Mouse (Mus musculus) neutrophil, adult 5-6 weeks (primary cell): Measurements from ENCODE around the gene Vps45. TPM values are rescaled to one million over a fixed set of nuclear protein-coding genes. Genes with fewer than 3 reads are reported as not detected.

Source experiments
- ATAC-seq: fragments of 151-379, 151-347 bp; 2 replicates; pipeline ENCODE4 v1.8.0; 2017; ENCODE audit warnings: mild to moderate bottlenecking, moderate TSS enrichment; ENCODE audit not compliant: insufficient number of reproducible peaks, poor library complexity, low FRiP score, severe bottlenecking; ENCODE audit errors: extremely low read depth
- total RNA-seq: library from RNA; stranded (forward); fragments of 200-1000 nt; gene quantifications from 2 replicates; pipeline ENCODE4 v1.2.3, GENCODE M21; 2017

The Vps45 gene
- total RNA-seq = 8.4 and 9.7 TPM in 2 replicates

GRCm38 (mm10) chr3:96058231-96058896 lies at the start of gene Vps45:
Gene Vps45, minus strand, starts transcription at chr3:96058466.
- ATAC-seq = no peak; the same call in 1 of the 2 replicates

GRCm38 (mm10) chr3:96106151-96106550 lies 47.9 kb upstream of the Vps45 start:
- no peak for ATAC-seq

GRCm38 (mm10) chr3:96105232-96105747 lies 47.0 kb upstream of the Vps45 start:
- peak; percentile 39 for ATAC-seq

GRCm38 (mm10) chr3:96104261-96105065 lies 46.2 kb upstream of the Vps45 start, which contains the start of gene Otud7b:
Gene Otud7b, plus strand, starts transcription at chr3:96104527.
- ATAC-seq = peak; percentile 51

- no peak for ATAC-seq
These were observed 45.6 kb upstream of the Vps45 start for GRCm38 (mm10) chr3:96103901-96104260.

- peak; percentile 27; the same call in 1 of the 2 replicates for ATAC-seq
These were observed 44.0 kb upstream of the Vps45 start for GRCm38 (mm10) chr3:96102100-96102872.

- ATAC-seq = no peak
These were observed 40.5 kb upstream of the Vps45 start for GRCm38 (mm10) chr3:96098616-96099267.

- no peak for ATAC-seq
These were observed 39.9 kb upstream of the Vps45 start for GRCm38 (mm10) chr3:96098168-96098567.

GRCm38 (mm10) chr3:96094203-96094602 lies 35.9 kb upstream of the Vps45 start:
- no peak for ATAC-seq

GRCm38 (mm10) chr3:96093509-96093908 lies 35.2 kb upstream of the Vps45 start:
- ATAC-seq = no peak

- no peak for ATAC-seq
These were observed 33.7 kb upstream of the Vps45 start for GRCm38 (mm10) chr3:96091966-96092365.

- ATAC-seq = no peak
These were observed 32.9 kb upstream of the Vps45 start for GRCm38 (mm10) chr3:96091146-96091545.

- ATAC-seq = 0 out of 2 replicates have a peak, but pooled peaks have one; percentile 39
These were observed 31.7 kb upstream of the Vps45 start for GRCm38 (mm10) chr3:96089882-96090489.

- no peak for ATAC-seq
These were observed 29.5 kb upstream of the Vps45 start for GRCm38 (mm10) chr3:96087801-96088200.

GRCm38 (mm10) chr3:96087219-96087618 lies 29.0 kb upstream of the Vps45 start:
- ATAC-seq = no peak

GRCm38 (mm10) chr3:96084146-96084755 lies 26.0 kb upstream of the Vps45 start:
- ATAC-seq = no peak

- no peak for ATAC-seq
These were observed 24.6 kb upstream of the Vps45 start for GRCm38 (mm10) chr3:96082714-96083508.
